Mouse (Mus musculus): ENCODE measurements around the gene Spag7. TPM values are rescaled to one million over a fixed set of nuclear protein-coding genes. Genes with fewer than 3 reads are reported as not detected.

Spag7 gene
- total RNA-seq, 1 experiment from 2014 or later = 72.5 TPM

DNA sequence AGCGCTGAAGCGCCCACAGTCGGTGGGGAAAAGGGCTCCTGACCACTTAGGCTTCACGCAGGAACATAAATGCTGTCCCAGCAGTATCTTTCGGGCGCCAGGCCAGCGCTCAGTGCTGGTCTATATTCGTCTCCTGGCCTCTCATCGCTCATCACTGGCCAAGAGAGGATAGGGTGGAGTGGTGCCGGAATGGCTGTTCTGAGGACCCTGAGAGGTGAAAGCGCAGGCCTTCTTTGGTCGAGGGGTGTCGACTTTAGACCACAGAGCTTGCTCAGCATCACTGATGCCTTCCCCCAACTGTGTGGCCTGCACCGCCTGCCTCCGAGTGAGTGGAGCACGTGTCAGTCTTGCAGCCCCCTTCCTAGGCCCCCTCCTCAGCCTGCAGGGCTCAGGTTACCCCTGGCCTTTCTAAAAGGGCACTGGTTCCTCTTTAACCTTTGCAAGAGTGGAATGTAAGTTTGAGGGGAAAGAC is 12.7 kb downstream of the Spag7 start:
- peak; percentile 56 for DNase-seq

DNA sequence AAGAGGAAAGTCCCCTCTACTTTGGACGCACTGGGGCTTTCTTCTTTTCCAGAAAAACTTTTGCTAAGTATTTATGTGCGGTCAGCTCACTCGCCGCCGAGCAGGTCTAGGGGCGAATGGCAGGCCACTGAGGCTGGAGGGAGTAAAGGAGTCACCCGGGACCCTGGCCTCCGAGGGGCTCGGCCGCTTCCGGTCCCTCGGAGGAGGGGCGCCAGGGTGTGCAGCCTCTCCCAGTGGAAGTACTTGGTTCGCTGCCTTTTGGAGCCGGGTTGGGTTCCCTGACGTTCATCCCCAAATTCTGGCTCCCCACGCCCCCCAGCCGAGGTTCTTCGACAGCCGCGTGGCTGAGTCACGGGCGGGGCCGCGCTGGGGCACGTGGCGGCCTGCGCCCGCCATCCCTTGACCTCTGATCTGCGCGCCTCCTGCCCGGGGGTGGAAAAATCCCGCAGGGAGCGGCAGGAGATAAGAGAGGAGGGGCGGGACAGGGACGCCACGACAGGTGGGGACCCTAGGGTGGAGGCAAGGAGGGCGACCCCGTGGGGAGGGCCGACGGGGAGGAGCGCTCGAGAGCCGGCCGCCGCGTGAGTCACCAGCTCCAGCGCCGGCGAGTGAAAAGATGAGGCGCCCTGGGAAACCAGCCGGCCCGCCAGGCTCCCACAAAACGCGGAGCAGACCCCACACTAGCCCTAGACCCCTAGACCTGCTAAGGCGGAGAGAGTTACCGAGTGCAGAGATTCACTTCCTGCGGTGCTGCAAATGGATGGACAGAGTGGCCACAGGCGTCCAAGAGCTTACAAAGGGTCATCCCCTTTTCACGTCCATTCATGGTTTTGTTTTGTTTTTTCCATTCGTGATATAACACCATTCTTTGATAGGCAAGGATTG is 13.4 kb downstream of the Spag7 start:
- DNase-seq = peak; percentile 79

DNA sequence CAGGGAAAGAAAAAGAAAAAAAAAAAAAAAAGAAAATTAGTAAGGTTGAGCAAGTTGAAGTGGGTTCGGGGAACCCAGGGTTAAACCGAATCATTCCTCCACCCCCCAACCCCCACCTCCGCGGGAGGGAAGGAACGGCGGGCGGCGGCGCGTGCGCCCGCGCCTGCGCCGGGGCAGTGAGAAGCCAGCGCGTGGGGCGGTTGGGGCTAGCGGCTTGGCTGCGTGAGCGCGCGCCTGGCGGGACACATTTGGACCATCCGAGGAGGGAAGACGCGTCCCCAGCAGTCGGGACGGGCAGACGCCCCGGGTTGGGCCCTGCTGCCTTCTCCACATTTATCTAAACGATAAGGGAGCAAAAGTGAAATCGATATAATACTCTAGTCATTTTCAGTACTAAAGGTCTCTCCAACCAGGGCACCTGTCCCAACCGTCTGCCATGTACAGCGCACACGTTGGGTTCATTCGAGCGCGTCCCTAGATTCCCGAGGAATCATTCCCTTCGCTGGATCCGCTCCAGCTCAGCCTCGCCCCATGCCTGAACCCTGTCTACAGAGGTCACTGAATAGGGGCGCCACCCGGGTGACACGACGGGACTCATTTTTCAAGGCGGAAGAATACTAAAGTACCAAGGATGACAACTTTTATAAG is 14.2 kb downstream of the Spag7 start:
- DNase-seq = peak; percentile 94

DNA sequence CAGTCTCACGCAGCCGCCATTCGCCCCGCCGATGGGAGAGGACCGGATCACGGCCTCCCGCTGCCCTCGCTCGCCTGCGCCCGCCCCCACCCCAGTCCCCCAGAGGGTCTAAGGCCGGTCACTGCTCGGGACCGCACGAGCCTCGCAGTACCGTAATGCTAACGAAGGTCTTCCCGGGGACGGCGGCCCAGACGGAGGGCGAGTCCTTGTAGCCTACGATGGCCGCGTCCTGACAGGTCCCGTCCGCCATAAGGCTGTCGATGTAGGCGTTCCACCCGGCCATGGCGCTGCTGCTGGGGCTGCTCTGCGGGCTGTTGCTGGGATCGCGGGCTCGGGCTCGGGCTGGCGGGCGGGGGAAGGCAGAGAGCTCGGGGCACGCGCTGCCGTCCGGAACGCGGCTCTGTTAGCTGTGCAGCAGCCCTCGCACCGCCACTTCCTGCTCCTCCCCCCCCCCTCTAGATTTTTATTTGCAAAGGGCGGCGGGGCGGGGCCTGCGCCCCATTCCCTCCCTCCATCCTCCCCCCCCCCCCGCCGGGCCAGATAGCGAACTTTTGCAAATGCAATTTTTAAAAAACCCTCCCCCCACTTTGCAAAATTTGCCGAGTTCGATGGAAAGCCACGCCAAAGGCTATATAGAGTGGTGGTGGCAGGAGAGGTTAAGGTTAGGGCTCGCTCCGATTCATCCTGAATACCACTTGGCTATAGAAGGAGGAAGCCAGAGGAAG is 14.9 kb downstream of the Spag7 start, which contains the start of gene Pfn1:
Gene Pfn1 (minus strand): TSS at position 447 of the 725 bp plus-strand sequence.
- peak; percentile 90 for DNase-seq

DNA sequence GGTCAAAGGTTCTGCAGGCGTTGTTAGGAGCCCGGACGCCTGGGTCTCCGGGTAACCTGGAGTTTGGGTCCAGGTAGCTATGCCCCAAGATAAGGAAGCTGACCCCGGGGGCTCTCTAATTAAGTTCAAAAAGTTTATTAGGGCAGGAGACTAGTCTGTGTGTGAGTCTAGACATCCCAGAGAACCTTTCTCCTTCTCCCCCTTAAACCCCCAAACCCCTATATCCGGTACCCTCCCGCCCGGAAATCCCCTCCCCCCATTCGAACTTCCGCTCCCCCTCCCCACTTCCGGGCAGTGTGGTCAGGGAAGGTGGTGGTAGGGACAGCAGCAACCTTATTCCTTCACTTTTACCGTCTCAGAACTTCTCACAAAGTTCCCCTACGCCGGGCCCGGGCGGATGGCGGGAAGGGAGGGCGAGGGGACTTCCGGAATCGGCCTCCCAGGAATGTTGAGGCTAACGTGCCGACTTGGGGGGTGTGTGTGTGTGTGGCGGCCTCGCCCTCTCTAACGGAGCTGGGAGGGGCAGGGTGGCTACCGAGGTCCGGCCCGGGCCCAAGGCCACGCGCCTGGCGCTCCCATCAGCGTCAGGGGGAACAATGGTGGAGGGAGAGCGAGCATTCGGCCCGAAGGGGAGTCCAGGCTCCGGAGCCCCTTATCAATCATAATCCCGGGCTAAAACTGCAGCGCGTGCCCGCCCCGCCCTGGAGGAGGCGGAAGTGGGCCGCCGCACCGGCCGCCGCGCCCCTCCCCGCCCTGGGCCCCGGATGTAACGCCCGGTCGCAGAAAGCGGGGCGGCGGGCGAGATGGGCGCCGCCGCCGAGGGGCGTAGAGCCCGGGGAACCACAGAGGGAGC is 15.6 kb downstream of the Spag7 start:
- DNase-seq = peak; percentile 85

DNA sequence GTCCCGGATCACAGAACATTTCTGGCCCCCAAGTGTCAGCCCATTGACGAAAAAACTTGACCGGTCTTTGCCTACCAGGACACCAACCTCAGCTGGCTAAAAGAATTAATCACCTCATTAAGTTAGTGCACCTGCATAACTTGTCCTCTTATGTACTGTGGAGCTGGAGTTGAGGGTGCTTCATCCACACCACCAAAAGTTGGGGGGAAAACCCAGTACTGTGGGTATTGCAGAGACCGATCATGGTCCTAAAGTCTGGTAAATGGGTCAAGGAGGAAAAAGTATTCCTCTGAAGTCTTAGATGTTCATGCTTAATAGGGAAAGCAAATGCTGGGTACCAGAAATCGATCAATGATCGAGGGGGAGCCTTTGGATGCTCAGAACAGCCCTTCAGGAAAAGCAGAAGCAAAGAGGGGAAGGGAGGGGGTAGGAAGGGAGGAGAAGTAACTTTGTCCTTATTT is 16.3 kb downstream of the Spag7 start:
- no peak for DNase-seq

DNA sequence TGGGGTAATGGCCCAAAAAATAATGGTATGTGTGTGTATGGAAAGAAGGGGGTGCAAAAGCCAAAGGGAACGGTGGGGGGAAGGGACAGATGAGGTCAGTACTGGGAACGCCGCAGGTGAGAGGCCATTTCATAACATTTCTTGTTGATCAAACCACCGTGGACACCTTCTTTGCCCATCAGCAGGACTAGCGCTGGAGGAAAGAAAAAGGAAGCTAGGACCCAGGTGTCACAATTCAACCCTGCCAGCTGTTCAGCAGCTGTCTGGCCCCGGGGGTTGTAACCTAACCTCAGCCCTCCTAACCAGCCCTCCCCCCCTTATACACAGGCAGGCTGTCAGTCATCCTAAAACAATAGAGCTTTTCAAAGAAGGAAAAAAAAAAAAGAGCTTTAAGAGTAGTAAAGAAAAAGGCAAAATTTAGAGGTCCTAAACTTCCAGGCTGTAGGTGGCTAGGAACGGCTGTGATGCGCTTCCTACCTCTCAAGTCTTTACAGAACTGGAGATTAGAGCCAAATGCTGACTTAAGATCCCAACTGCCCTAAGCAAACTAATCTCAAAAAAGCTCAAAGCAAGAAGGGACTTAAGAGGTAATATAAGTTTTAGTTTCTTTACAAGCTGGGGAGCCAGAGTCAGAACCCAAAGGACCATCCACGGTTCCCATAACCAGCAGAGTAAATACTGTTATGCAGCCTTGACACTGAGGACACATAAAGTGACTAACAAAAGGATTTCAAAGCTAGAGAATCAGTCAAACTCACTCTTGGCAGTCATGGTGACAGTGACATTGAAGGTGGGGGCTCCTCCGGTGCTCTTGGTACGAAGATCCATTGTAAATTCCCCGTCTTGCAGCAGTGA is 17.0 kb downstream of the Spag7 start:
- peak; percentile 59 for DNase-seq

DNA sequence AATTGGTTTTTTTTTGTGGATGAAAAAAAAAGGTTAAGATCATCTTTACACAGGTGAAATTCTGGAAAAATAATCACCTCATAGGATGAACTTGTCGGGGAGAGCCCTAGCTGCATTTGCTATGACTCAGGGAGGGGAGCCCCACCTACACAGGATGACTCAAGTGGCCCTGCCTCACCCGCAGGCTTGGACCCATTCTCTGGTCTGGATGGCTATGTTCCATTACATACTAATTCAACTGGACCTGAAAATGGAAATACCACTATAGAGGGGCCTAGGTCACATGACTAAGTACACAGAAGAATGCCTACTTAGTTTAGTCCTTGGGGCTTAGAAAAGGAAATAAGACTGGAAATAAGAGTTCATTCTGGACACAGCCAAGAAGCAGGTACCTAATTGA is 17.8 kb downstream of the Spag7 start:
- peak; percentile 63 for DNase-seq

DNA sequence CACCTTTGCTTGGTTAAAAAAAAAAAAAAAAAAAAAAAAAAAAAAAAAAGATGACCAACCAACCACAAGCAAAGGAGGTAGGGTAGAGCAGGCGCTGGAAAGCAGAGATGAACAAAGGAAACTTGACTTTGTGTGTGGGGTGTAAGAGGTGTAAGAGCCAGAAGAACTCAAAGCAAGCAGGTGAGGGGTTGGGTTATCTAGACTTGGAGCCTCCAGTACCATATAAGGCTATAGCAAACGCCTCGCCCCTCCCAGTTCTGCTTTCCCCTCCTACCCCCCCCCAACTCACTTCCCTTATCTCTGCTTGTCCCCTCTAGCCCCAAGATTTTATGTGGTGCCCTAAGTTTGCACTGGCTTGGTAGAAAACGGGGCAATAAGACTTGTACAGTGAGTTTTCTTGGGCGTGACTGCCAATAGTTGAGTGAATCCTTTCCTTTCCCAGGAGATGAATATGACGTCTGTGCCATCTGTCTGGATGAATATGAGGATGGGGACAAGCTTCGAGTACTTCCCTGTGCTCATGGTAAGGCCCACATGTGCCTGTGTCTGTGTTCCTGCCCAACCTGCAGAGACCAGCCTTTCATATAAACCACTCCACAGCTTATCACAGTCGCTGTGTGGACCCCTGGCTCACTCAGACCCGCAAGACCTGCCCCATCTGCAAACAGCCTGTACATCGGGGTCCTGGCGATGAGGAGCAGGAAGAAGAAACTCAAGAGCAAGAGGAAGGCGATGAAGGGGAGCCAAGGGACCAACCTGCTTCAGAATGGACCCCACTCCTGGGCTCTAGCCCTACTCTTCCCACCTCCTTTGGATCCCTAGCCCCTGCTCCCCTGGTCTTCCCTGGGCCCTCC is 18.7 kb downstream of the Spag7 start:
- DNase-seq = peak; percentile 26

DNA sequence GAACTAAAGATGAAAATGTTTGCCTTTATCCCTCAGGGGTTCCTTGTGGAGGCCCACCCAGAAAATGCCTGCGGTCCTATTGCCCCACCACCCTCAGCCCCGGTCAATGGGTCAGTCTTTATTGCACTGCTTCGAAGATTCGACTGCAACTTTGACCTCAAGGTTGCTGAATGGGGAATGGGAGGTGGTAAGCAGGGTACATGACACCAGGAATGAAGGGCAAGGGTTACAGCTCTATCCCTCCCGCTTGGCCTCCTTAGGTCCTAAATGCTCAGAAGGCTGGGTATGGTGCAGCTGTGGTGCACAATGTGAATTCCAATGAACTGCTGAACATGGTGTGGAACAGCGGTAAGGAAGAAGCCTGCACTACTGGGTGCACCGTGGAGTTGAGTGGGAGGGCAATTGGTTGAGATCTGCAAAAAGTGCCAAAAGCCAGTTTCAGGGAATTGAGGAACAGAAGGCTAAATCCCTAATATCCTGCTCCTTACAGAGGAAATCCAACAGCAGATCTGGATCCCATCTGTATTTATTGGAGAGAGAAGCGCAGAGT is 20.0 kb downstream of the Spag7 start:
- DNase-seq = no peak

DNA sequence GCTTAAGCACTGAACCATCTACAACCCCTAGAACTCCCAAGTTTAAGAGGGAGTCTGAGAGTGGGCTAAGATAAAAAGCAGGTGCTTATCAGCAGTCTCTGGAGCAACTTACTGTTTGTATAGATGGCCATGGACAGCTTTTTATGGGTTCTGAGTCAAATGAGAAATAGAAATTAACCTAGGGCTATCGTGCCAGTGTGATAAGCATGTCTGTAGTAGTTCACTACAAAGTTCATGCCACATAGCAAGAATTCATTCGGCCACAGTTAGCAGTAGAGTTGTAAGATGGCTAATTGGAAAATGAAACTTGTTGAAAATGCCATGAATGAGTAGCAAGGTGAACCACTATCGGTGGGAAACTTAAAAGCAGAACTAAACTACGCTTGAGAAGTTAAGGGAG is 20.7 kb downstream of the Spag7 start:
- no peak for DNase-seq

DNA sequence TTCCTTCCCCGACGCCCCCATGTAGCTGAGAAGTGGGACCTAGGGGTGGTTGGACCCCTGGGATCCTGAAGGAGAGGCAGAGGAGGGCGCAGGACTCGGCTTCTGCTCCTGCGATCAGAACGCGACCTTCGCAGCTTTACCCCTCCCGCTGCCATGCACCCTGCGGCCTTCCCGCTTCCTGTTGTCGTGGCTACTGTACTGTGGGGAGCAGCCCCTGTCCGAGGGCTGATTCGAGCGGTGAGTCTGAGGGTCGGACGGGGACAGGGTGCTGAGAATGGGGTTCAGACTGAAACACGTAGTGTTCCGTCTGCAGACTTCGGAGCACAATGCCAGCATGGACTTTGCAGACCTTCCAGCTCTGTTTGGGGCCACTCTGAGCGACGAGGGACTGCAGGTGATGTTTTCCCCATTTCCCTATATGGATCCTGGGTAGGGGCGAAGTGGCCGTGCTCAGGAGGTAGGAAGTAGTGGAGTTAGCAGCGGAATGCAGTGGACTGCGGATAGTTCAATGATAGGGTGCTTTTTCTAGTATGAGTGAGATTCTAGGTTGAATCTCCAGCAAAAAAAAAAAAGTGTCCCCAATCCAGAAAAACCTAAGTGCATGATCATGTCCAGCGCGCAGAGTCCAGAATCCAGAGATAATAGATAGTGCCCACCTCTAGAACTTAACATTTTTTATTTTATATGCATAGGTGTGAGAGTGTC is 21.3 kb downstream of the Spag7 start:
- DNase-seq = peak; percentile 64

DNA sequence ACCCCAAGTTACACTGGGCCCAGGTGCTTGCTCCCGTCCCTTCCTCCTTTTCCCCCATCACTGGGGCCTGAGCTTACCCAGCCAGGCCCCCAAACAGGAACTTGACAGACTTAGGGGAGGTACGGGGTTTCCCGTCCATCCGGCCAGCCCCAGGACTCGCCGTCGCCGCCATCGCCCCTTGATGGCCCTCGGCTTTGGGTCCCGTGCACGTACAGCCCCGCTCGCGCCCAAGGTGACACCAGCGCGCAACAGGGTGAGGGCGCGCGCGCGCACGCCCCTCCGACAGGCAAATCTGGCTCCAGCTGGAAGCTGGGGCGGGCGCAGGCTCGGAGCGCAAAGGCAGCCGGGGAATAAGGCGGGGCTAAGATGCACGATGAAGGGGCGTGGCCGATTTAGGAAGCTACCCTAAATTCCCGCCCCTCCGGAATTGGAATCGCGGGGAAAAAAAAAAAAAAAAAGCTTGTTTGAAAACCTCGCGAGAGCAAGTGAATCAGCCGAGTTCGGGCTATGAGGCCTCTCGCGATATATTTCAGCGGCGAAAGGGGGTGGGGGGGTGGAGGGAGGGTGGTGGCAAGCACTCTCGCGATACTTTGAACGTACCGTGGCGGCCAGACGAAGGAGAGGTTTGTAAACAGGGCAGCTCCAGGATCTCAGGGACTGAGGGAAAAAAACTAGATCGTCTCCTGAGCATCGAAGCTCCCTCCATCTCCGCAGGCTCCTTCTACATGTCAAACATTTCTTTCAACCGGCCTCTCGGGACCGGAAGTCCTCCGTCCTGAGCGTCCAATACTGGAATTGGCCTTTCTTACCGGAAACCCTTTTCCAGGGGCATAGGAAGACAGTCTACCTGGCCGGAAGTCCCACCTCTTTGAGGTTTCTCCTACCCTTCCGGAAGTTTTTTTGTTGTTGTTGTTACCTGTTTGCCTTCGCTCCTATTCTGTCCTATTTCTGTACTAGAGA is 22.2 kb downstream of the Spag7 start, which contains the start of the genes Rnf167 and Slc25a11:
Gene Rnf167 (plus strand): TSS at position 545 of the 960 bp plus-strand sequence.
Gene Slc25a11 (minus strand): TSS at position 789 of the 960 bp plus-strand sequence.
- peak; percentile 98 for DNase-seq

DNA sequence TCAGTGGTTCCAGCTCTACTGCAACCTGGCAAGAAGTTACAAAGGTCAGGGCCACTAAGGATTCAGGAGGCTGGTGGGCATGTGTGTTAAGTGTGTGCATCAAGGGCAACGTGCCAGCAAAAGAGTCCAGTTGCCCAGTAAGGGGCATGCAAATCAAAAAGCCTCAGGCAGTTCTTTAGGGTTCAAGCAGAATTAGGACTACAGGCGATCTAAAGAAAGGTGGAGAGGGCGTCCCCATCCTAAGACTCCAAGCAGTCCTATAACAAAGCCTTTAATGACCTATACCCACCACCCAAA is 23.0 kb downstream of the Spag7 start:
- DNase-seq = no peak

DNA sequence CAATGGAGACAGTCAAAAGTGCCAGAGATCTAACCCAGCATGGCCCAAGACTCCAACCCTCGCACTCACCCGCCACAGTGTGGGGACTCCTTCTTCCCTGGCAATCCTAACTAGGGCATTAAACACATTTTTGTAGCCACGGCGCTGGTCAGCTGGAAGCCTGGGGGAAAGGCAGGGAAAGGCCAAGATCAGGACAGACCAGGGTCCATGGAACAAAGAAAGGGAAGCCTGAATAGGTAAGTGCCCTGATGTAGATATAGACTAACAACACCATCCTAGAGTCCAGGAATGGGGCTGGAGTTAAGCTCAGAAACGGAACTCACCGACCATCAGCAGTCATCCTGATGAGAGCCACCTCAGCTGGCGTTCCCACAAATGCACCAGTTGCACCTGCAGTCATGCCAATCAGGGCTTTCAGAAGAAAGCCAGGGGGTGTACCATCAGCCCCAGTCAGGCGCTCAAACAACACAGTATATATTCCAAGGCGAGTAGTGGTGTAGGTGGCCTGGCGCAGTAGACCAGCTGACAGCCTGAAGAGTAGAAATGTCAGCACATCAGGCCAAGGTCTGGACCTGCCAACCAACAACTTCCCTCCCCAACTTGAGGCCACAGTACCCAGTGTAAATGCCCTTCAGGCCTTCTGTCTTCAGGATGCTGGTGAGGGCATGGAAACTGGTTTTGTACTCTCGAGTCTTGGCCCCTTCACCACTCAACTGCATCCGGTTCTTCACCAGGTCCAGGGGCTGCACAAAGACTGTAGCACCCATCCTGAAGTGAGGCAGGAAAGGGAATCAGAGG is 23.6 kb downstream of the Spag7 start:
- DNase-seq = no peak

DNA sequence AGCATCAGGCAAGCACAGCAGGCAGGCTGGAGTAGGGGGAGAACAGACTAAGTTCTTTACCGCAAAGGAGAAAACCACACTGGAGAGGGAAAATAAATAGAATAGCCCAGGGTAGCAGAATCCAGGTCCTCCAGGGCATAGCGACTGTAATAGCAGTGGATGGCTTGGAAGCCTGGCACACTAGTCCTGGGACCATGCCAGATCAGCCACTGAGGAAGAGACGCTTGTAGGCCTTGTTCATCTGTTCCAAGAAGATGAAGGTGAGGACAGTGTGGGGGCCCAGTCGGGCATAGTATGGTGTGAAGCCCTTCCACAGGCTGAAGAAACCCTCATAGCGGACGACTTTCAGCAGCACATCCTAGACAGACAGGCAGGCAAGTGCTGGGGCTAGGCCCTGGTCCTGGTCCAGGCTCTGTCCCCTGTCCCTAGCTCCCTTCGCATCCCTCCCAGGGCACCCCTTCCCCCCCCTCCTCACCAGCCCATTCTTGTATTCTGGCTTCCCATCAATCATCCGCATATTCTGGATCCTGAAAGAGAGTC is 24.6 kb downstream of the Spag7 start:
- DNase-seq = no peak
